Mouse (Mus musculus) layer of hippocampus, postnatal 36 days (tissue): ENCODE results near the gene Tbk1. TPM values are rescaled to one million over a fixed set of nuclear protein-coding genes. Genes with fewer than 3 reads are reported as not detected.

Experiments
- DNase-seq, 2 experiments: peaks; one replicate each; pipeline ENCODE4 v3.0.0; 2022
- total RNA-seq, 2 experiments: library from RNA; stranded (reverse); gene quantifications; 2 replicates each; pipeline ENCODE4 v1.2.3; 2021

Gene Tbk1
- total RNA-seq, 2 experiments from 2014 or later = 51.9 to 53.7 TPM

- DNase-seq = no peak
Measured at GRCm38 (mm10) chr10:121587371-121587840, 819 bp upstream of the Tbk1 start.

- peak in 1 of 2 experiments; percentile 23 for DNase-seq
Measured at GRCm38 (mm10) chr10:121585791-121586642, 570 bp downstream of the Tbk1 start.

DNA sequence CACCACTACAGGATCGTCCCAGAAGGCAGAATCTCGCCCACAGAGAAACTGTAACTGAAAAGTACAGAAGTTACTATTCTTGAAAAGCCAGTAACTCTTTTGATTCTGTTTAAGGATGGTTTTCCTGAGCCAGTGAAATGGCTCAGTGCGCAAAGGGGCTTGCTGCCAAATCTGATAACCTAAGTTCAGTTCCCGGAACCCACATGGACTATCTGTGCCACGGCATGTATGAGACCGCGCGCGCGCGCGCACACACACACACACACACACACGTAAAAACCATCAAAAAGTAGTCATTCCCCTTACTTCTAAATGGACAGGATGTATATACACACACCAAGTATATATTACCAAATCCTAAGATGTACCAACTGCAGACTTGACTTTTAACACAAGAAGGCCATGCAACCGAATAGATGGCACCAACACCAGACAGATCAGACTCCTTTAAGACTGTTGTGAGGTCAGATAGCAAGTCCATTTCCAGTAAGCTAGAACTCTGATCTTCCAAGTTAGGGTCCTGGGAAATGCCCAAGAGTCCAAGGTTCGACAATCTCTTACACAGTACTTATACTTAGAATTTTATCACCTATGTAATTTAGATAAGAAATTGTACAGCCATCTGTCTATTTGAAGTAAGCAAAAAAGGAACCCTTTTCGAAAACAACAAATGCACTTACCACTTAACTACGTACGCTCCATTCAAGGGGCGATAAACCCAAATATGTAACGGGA lies 1.4 kb downstream of the Tbk1 start:
- DNase-seq = no peak

DNA sequence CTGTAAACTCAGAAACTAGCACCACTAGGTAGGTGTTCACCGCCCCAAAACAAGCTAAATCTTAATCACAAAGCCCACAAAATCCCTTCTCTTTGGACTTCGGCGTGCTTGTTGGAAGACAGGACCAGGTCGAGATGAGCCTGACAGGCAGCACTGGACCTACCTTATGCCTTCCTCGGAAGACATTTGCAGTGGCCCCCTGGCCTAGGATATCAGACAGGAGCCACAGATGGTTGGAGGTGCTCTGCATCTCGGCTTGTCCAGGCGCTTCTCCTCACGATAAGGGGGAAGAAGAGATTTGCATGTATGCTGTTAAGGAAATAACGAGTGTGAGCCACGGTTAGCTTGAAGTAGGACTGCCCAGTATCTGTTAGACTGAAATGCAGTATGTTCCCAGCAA lies 2.6 kb downstream of the Tbk1 start:
- no peak for DNase-seq

DNA sequence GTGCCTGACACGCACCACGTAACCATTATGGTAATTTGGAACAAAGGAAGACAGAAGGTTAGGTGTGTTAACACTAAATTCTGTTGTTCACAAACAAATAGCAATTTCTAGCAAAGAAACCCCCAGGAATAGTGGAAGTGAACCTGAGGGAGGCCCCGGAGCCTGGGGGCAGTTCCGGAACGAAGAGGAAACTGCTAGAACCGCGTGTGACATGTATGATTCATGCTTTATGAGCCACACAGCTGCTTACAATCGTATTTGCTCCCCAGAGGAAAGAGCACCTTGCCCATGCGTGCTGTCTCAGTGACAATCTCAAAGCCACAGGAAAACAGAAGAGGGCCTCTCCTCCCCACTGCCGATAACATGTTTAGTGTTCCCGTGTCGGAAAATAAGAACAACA lies 3.6 kb downstream of the Tbk1 start:
- no peak for DNase-seq

- DNase-seq = no peak
Measured at GRCm38 (mm10) chr10:121582287-121582686, 4.3 kb downstream of the Tbk1 start.

DNA sequence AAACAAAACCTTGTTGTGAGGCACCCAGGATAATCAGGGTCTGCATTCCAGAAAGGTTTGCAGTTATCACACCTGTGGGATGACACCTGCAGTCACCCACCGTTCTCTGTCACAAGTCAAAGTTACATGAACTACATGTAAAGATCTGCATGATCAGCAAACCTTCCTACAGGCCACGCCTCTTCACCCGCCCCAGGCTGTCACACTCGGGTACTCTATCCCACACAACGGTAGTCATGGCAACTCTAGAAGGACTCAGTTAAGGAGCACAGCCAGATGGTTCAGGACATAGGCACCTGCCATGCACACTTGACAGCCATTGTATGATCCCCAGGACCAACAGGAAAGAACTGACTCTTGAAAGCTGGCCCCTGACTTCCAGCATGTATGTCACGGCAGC lies 5.2 kb downstream of the Tbk1 start:
- no peak for DNase-seq

DNA sequence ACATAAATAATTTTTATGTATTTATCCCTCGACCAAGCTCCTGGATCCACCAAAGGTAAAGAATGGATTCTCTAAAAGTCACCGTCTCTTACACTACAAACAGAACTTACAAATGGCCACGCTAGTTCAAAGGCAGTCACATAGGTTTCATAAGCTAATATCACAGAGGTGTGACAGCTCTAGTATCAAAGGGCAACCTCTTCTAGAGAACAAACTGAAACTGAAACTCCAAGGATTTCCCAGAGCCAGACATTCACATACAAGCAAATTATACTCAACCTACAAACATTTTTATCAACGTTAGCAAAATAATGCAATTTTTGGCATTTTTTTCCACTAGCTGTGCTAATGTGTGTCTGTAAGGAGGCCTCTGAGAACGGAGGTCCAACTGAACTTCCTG lies 6.2 kb downstream of the Tbk1 start:
- DNase-seq = no peak

- no peak for DNase-seq
Measured at GRCm38 (mm10) chr10:121576372-121576771, 10.2 kb downstream of the Tbk1 start.

GRCm38 (mm10) chr10:121571511-121572147 lies 15.0 kb downstream of the Tbk1 start:
- DNase-seq = no peak

DNA sequence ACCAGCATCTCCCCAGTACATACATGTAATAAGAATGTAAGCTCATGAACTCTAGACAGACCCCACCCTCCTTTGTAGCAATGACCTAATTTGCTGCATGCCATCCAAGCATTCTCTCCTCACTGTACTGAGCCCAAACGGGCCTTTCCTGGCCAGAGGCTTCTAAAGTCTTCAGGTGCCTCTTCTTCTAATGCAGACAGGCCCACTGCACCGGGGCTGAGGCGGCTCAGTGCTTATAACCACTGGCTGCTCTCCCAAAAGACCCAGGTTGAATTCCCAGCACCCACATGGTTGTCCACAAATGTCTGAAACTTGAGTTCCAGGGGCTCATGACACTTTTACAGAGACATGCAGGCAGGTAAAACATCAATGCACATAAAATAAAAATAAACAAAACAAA lies 15.6 kb downstream of the Tbk1 start:
- no peak for DNase-seq

- no peak for DNase-seq
Measured at GRCm38 (mm10) chr10:121569796-121570195, 16.8 kb downstream of the Tbk1 start.

DNA sequence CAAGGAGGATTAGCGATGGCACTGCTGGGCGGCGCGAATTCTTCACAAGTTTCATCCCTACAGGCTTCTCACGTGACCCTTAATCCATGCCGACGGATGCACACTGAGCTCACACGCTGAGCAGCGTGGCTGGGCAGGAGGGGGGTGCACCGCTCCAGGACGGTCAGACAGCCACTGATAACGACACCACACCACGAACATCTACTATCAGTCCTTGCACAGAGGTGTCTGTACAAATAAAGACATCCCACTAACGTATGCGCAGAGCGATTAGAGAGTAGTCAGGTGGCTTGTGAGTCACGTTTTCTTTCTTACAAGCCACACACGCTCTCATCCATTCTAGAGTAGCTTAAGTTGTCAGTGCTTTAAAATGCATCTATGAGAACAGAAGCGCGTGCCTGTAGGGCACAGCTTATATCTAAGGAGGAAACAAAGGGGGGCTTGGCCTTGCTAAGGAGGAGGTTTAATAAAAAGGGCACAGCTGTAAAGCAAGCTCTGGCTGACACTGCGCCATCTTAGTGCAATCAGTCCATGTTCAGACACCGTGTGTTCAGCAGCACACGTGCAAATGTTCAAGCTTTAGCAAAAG lies 17.5 kb downstream of the Tbk1 start:
- DNase-seq = no peak

DNA sequence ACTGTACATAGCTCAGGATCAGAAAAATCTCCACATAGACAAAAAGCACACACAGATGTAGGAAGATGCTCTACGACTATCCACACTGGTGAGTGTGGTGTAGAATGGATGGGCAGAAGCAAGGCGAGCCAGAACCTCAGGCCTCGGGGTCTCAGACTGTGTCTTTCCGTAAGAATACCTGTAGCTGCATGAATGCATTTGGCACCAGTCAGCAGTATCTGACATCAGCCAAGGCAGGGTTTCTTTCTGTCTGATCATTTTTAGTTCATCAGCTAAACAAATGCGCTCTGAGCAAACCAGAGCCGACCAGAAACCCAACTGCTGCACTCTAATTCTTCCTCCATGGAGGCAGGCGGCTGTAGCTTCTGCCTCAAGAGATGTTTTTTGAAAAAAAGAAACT lies 18.1 kb downstream of the Tbk1 start:
- DNase-seq = no peak

GRCm38 (mm10) chr10:121568026-121568425 lies 18.6 kb downstream of the Tbk1 start:
- no peak for DNase-seq

GRCm38 (mm10) chr10:121564447-121564846 lies 22.1 kb downstream of the Tbk1 start:
- DNase-seq = no peak

DNA sequence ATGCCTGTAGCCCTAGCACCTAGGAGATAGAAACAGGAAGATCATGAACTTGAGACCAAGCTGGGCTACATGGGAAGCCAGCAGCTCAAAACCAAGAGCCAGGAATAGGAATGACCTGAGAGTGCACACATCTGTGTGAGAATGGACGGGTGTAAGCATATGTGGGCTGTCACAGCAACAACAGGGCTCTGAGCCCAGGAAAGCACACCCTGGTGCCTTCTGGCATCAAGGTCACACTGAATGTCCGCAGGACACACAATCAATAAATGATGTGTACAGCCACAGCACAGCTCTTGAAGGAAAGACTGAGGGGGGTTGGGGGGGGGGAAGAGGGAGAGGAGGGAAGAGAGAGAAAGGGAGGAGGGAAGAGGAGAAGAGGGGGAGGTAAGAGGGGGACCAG lies 28.4 kb downstream of the Tbk1 start:
- DNase-seq = no peak

GRCm38 (mm10) chr10:121556263-121556662 lies 30.3 kb downstream of the Tbk1 start:
- DNase-seq = no peak

DNA sequence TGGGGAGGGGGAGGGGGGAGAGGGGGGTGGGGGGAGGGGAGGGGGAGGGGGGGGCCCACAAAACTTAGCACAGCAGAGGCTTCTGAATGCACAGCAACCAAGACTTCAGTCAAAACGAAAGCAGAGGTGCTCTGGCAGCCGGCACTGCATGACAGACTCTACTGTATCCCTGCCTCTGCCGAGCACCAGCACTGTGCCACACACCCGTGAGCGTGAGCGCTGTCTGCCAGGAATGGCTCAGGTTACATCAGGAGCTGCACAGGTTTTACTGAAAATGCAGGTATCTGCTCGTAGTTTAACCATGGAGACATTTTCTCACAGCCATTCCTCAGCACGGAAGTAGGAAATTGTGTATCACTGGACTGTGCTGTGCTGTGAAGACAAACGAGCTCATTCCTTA lies 36.3 kb downstream of the Tbk1 start:
- no peak for DNase-seq

- DNase-seq = no peak
Measured at GRCm38 (mm10) chr10:121549670-121550069, 36.9 kb downstream of the Tbk1 start.

GRCm38 (mm10) chr10:121547162-121547561 lies 39.4 kb downstream of the Tbk1 start:
- DNase-seq = no peak

DNA sequence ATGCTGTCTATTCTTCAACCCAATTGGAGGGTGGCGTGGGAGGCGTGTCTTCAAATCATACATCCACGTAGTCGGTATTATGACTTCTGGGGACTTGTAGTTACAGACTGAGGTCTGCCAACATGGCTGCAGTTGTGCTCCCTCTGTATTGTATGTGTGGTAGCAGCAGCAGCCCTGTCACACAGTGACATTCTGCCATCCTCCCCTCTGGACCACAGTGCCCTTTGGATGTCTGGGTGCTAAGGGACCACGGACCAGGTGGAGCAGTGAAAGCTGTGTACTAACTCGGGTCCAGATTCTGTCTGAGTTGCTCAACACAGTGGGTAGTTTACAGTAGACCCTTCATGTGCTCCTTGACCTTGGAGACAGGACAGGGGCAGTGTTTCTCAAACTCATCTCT lies 43.0 kb downstream of the Tbk1 start:
- DNase-seq = no peak

DNA sequence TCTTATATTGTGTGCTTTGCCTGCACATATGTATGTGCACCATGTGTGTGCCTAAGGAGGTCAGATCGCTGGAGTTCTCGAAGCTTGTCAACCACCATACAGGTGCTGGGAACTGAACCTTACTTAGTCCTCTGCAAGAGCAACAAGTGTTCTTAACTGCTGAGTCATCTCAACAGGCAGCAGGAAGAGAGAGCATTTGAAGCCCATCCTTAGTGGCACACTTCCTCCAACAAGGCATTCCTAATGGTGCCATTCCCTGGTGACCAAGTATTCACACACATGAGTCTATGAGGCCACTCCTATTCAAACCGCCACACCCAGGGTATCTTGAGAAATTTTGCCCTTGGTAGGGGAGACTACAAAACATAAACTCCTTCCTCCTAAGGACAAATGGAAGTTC lies 44.4 kb downstream of the Tbk1 start:
- DNase-seq = no peak
